Mouse (Mus musculus) brain, embryonic 14.5 days (tissue): Measurements from ENCODE around the gene Limch1. TPM values are rescaled to one million over a fixed set of nuclear protein-coding genes. Genes with fewer than 3 reads are reported as not detected.

Source experiments
- DNase-seq: peaks from one replicate; pipeline ENCODE4 v3.0.0-alpha.2; 2011; ENCODE audit warnings: low read depth
- CTCF ChIP-seq: fragments of 200-500 bp; IDR thresholded peaks from 2 replicates; pipeline ENCODE4 v1.5.1; 2012; ENCODE audit warnings: inconsistent platforms, mild to moderate bottlenecking, moderate library complexity, borderline replicate concordance; ENCODE audit not compliant: insufficient read depth, insufficient read length; ENCODE audit errors: extremely low read depth
- POLR2A ChIP-seq: fragments of 200-500 bp; IDR thresholded peaks from 2 replicates; pipeline ENCODE4 v1.6.1; 2012; ENCODE audit warnings: mild to moderate bottlenecking, inconsistent platforms, borderline replicate concordance; ENCODE audit not compliant: poor library complexity, insufficient read depth, insufficient read length, severe bottlenecking; ENCODE audit errors: extremely low read depth
- polyA plus RNA-seq: library from polyadenylated mRNA; depleted of rRNA; stranded (reverse); fragments of >200 nt; gene quantifications from 2 replicates; pipeline ENCODE4 v1.2.3, GENCODE M21; 2012

Gene Limch1
- polyA plus RNA-seq, 1 experiment, result 37.8 TPM

DNA sequence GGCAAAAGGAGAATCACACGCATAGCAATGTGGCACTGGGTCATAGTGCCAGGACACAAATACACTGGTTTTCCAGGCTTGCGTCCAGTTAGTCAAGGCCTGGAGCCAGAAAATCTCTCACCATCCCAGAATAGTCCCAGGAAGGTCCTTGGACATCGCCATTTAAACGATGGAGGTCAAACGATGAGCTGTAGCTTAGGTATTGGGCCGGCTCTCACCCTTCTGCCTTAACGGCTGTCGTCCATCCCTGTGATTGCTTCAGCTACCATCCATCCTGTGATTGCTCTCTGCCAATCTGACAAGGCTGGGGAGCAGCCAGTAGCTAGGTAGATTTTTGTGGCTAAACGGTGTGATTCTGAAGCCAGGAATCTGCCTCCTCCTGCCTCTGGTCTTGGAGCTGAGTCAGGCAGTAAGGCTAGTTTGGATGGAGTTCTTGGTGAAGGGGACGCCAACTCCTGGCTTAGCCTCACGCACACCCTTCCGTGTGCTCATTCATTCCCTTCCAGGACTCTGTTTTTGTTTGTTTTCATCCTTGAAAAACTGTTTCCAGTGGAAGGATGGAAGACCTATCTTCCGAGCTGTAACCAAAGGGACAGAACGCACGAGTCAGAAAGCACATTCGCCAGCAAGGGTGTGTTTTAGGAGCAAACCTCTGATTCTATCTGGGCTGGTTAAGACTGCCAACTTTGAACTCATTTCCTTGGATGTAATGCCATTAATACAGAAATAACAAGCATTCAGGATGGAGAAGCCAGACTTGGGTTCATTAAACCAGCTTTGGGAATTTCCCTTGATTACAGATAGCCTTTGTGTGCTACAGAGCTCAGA lies 265.6 kb downstream of the Limch1 start:
- peak; percentile 68 for DNase-seq
- no peak for TF ChIP-seq CTCF
- TF ChIP-seq POLR2A, result no peak

- DNase-seq, result peak; percentile 51
- TF ChIP-seq POLR2A (no peak), CTCF (no peak)
Observed at GRCm38 (mm10) chr5:67011985-67012384, 266.4 kb downstream of the Limch1 start.

- TF ChIP-seq CTCF (no peak), POLR2A (no peak)
- DNase-seq, result no peak
Observed at GRCm38 (mm10) chr5:67013926-67014325, 268.3 kb downstream of the Limch1 start.

- DNase-seq, result peak; percentile 90
- TF ChIP-seq POLR2A, result no peak
- TF ChIP-seq CTCF, result peak; percentile 91
Observed at GRCm38 (mm10) chr5:67016450-67016849, 270.8 kb downstream of the Limch1 start.

- TF ChIP-seq CTCF (no peak), POLR2A (no peak)
- peak; percentile 66 for DNase-seq
Observed at GRCm38 (mm10) chr5:67024459-67025050, 278.9 kb downstream of the Limch1 start.

GRCm38 (mm10) chr5:67025095-67025494 lies 279.5 kb downstream of the Limch1 start:
- no peak for DNase-seq
- TF ChIP-seq POLR2A, result no peak
- no peak for TF ChIP-seq CTCF

GRCm38 (mm10) chr5:67025581-67025980 lies 280.0 kb downstream of the Limch1 start:
- TF ChIP-seq POLR2A (no peak), CTCF (no peak)
- DNase-seq, result no peak

- TF ChIP-seq POLR2A, result no peak
- no peak for TF ChIP-seq CTCF
- DNase-seq, result peak; percentile 59
Observed at GRCm38 (mm10) chr5:67028786-67029185, 283.2 kb downstream of the Limch1 start.

DNA sequence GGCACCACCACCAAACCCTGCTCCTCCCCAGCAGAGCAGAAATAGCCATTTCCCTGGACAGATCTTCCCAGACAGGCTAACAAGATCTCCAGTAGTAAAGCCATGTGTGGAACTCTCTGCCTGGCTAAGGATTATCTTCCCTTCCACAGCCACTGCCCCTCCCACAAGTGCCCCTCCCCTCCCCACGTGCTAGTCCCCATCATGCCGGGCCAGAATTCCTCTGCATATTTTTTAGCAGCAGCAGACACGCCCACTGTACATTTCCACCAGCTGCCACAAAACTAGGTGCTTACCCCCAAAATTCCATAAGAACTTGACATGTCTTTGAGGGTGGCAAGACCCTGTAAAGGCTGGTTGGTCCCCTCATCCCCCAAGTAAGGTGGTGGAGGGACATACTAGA lies 284.3 kb downstream of the Limch1 start:
- DNase-seq, result no peak
- no peak for TF ChIP-seq POLR2A
- TF ChIP-seq CTCF, result no peak

DNA sequence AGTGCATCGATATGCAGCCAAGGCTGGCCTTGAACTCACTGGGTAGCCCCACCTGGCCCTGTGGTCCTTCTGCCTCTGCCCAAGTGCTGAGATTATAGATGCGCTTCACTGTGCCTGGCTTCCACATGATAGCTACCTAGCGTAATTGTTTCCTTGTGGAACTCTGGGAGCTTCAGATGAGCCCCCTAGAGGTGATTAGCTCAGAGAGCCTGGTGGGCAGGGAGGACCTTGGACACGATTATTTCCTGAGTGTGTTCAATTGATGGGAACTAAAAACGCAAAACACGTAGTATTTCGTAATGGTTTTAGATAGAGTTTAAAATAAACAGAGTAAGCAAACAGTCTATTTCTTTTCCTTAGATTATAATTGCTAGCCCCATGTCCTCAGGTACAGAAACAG lies 287.0 kb downstream of the Limch1 start:
- no peak for DNase-seq
- TF ChIP-seq CTCF, result no peak
- no peak for TF ChIP-seq POLR2A

GRCm38 (mm10) chr5:67043932-67044331 lies 298.3 kb downstream of the Limch1 start:
- DNase-seq, result no peak
- TF ChIP-seq CTCF (no peak), POLR2A (no peak)

GRCm38 (mm10) chr5:67048003-67048402 lies 302.4 kb downstream of the Limch1 start:
- peak; percentile 94 for DNase-seq
- TF ChIP-seq CTCF, result peak; percentile 92
- TF ChIP-seq POLR2A, result no peak
